Mouse (Mus musculus) right cerebral cortex, postnatal 10 days (tissue): ENCODE results near the gene Chd2.

Experiments
- DNase-seq, 2 experiments: peaks; one replicate each; pipeline ENCODE4 v3.0.0; 2021; ENCODE audit warnings: low spot score in 2 of 2

Chd2 gene

GRCm38 (mm10) chr7:73564131-73564530 is 22.5 kb upstream of the Chd2 start:
- DNase-seq: peak in 1 of 2 experiments; percentile 18

DNA sequence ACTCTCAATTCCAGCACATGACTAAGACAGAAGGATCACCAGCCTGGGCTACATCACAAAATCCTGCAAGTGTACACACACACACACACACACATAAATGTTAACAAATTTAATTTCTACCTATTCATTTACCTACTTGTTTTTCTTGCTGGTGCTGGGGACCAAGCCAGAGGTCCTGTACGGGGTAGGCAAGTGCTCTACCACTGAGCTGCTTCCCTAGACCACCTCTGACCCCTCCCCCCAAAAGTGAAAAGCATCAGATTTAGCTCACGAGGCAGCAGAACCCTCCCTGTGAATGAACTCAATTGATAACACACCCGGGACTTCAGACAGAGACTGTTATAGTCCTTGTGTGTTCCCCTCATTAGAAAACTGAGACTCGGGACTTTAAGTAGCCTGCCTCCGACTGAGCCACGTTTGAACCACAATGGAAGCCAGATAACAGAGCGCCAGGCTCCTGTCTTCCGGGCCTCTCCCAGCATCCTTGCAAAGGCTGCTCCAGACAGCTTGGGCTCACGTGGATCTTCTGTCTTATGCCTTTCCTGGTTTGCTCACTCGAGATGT is 19.9 kb upstream of the Chd2 start:
- no peak for DNase-seq

DNA sequence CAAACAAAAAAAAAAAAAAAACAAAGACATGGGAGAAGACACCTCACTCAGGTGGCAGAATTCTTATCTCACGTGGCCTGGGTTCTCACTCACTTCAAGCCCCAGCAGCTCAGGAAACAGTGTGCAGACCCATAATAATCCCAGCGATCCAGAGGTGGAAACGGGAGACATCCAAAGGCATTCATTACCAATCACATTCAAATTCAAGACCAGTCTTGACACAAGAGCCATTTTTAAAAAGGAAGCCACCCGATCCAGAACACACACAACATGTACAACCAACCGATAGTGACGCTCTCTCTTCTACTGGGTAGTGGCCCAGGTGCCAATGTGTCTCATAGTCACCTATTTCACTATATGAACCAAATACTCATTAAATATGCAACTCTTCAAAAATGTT is 19.2 kb upstream of the Chd2 start:
- no peak for DNase-seq

DNA sequence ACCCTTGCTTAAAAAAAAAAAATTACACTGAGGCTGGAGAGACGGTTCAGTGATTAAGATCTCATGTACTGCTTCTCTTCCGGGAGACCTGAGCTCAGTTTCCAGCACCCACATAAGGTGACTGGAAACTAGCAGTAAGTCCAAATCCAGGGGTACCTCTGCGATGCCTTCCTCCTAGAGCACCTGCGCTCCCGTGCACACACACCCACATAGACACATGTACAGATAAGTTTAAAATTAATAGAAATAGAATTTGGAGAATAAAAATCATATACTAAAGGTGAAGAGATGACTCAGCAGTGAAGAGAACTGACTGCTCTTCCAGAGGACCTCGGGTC is 18.2 kb upstream of the Chd2 start:
- DNase-seq: no peak

GRCm38 (mm10) chr7:73559170-73559852 is 17.7 kb upstream of the Chd2 start:
- DNase-seq: no peak

- peak; percentile 100 for DNase-seq
Measured at GRCm38 (mm10) chr7:73558293-73559169, 16.9 kb upstream of the Chd2 start.

GRCm38 (mm10) chr7:73557671-73558265 is 16.1 kb upstream of the Chd2 start:
- DNase-seq: peak; percentile 34 to 53

DNA sequence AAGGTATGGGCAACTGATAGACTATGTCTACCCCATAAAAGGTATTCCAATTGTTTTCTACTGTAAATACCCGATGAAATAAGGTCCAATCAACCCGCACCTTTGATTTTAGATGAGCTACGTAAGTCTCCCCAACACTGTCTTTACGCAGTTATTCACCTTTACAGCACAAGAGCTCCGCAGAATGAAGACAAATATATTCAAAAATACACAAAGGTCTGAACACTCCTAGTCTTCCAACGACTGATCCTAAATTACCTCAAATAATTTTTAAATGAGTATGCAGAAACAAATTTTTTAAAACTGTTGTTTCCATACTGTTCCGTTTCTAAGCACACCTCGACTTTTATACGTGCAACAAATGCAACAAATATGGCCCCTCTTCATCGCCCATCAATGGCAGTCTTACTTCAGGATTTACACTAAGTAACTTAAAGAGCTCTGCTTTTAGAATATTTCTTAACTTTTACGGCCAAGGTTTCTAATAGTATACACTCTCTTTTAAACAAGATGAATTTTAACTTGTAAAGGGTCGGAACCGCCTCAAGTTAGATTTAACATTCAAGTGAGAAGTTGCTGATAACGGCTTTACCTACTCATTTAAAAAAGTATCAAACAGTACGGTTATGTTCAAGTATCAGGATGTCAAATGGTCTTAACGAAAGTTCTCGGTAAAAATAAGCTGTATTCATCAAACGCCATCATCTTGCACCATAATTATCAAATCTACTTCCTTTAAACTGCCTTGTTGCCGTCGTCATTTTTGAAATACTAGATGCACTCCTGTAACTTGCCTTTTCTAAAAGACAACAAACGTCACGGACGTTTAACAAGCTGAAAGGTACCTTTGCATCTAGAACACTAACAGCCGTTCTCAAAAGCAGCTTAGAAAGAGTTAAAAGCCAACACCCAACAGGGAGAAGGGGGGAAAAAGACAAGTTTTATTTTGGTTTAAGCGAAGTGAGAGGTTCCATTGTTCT is 15.3 kb upstream of the Chd2 start:
- DNase-seq: peak in 1 of 2 experiments; percentile 23

DNA sequence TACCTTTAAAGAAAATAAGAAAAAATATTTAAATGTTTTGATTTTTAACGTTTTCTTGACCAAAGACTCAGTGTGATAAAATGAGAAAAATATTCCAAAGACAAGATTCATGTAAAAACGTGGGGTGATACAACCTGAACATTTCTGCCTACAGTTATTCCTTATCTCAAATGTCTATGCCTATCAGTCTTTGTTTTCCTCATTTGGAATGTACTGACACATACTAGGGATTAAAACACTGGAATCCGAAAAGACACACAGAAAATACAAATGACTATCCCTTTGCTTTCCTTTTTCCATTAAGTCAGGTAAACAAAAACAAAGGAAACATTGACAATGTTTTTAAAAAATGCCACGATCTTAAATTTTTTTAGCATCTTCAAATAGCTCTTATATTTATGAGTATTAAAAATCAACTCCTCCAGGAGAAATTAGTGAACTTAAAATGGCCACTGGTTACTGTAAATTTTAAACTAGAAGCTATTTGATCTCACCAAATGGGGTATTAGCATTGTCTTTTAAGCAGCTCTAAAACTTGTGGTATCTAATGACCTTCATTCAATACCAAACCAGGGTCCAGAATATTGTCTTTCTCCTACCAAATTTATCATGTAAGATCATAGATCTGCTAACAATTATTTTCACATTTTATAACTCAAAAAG is 14.4 kb upstream of the Chd2 start:
- no peak for DNase-seq

GRCm38 (mm10) chr7:73554849-73555248 is 13.2 kb upstream of the Chd2 start:
- no peak for DNase-seq

- DNase-seq: no peak
Measured at GRCm38 (mm10) chr7:73553160-73553559, 11.5 kb upstream of the Chd2 start.

DNA sequence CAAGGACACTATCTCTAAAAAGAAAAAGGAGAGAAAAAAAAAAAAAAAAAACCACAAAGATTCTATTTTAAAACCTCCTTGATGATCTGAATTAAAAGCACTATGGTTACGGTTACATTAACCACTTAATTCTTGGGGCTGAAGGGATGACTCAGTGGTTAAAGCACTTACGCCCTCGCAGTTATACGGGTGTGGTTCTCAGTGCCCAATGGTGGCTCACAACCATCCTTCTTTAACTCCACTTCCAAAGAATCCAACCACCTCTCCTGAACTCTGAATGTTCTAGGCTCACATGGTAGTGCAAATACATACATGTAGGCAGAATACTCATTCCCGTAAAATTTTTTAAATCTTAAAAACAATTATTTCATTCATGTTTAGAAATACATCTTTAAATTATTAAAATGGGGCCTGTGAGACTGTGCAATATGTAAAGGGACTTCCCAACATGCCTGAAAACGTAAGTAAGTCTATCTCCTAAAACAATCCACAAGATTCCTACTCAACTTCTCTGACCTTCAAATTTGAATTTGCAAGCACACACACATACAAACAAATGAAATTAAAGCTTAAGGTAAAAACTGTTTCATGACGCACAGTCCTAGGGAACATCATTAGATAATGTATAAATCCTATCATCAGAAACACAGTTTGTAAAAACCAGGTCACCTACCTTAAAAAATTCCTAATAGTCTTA is 10.6 kb upstream of the Chd2 start:
- DNase-seq: peak in 1 of 2 experiments; percentile 20

DNA sequence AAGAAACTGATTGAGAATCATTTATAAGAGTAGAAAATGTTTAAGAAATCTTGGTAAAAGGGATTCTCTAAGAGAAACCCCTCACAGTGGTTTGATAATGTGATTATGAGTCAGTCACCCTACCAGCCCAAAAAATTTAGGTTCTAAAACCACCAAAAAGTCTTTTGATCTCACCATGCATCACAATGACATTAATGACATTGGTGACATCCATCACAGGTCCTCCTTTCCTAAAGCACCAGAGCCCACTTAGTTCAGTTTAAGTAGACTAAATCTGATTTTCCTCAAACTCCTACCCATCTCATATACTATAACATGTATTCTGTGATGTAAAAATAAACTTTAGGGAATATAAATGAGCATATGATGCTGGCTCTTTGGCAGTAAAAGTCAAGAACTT is 9.7 kb upstream of the Chd2 start:
- DNase-seq: no peak

DNA sequence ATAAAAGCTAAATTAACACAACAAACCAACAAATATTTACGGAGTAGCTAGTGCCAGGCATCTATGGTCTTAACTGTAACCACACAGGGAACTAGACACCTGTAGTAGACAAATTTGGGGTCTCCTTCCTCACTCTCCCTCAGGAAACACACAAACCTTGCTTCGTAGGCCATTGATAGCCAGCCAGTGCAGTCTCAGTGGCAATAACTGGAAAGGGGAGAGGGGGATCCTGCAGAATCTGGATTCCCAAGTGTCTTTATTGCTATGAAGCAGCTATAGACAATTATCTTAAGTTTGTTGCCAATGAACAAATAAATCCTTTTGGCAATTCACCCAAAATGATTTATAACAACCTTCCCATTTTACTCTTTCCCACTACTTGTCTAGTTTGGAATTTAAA is 6.4 kb upstream of the Chd2 start:
- DNase-seq: no peak

GRCm38 (mm10) chr7:73546561-73547510 is 5.2 kb upstream of the Chd2 start:
- no peak for DNase-seq

DNA sequence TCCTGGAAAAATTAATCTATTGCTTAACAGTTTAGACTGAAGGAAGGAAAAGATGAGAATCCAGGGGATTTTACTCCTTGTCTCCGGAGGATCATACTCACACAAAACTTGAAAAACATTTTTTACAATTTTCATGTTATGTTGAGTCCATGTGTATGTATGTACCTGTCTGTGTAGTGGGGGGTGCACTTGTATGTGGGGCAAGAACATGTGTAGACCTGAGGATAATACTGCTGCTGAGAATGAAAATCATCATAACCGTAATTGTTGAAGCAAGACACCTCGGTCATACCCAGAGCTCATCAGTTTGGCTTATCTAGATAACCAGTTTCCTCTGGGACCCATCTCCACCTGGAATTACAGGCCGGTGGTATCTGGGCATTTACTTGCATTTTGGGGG is 3.4 kb upstream of the Chd2 start:
- peak in 1 of 2 experiments; percentile 18 for DNase-seq

DNA sequence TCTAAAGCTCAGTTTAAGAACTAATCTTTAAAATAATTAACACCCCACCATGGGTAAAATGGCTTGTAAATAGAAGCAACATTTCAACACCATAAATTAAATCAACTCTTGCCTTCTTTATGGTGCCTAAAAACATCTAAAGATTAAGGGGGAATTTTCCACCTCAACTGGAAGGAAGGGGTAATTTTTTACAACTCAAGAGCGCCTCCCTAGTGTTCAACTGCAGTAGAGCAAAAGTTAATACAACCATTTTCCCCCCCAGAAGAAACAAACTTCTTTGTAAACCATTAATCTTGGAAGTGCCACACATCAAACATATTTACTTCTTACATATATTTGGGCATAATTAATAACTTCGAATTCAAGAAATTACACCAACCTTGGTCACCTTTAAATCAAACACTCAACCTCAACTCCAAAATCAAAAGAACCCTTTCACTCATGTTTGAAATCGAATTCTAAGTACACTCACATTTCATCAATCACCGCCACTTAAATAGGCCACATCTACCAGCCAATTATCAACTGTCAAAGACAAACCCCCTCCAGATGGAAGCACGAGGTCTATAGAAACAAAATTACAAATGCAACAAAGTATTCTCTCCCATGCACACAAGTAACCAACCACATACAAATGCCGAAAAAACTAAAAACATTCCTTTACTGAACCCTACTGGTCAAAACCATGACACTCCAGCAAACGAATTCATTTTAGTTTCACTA is 662 bp upstream of the Chd2 start:
- no peak for DNase-seq

- no peak for DNase-seq
Measured at GRCm38 (mm10) chr7:73541079-73541390, 595 bp downstream of the Chd2 start.
